Mouse (Mus musculus): ENCODE measurements at regions not wholly inside any gene's neighbourhood (a gene's known extent, or its start where the extent isn't known, plus 50 kb on each side); places are given as distances from the start of the nearest gene placed in this dataset.

DNA sequence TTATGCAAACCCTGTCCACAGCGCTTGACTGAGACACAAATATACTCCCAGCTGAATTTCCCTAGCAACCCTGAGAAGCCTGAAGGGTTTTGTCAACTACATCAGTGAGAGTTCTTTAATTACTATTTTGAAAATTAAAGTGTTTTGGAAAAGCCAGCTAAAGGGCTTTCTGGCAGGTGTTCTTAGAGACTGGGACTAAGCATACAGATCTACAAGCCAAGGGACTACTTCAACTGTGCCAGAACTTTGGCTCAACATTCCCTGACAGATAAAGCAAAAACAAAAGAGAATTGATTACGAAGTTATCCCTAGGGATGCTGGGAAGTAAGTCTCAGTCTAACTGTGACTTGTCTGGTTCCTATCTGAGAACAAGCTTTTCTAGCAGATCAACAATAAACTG lies 213.4 kb upstream of the Mkln1 start:
- TF ChIP-seq POLR2A (IDR thresholded peaks at IDR 0.05; ENCODE audit: control insufficient read depth, extremely low read depth, insufficient read depth, low read length, poor library complexity): no peak
- TF ChIP-seq CTCF (IDR thresholded peaks at IDR 0.05; ENCODE audit: borderline replicate concordance, control insufficient read depth, extremely low read depth, insufficient read depth, low read length, poor library complexity): no peak

Measured in thymus, adult 2 months (tissue).